Mouse (Mus musculus) cerebellum, adult 11-12 months (tissue): ENCODE results near the gene Tmem132c.

Source experiments
- DNase-seq: peaks from one replicate; pipeline ENCODE4 v3.0.0; 2022

Tmem132c gene

DNA sequence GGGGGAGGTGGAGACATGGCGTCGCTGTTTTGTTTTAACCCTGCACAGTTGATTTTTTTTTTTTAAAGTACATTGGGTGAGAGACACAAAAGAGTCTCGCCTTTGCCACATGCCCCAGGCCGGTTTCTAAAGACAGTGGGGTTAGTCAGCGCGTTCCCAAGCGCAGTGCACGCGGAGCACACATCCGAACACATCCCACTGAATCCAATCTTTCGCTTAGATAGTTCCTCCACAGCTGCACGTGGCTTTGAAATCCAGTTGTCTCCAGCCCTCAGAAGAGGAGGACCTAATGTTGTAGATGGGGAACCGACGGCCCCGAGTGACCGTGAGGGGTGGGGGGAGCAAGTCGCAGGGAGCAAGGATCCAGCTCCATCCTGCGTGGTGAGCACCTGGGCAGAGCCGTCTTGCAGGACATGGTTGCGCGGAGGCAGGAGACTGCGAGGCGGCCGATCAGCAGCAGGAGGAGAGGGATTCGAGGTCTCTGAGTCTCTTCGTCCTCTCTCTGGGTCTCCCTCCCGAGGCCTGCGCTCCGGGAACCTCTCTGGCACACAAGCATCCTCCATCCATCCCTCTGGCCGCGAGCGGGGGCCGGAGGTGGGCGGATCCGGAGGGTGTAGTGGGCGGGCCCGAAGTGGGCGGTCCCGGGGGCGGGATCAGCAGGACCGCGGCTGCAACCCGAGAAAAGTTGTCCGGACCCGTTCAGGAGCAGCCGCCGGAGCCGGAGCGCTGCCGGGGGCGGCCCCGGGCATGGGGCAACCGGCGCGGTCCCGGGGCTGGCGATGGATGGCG, at the start of gene Tmem132c:
Gene Tmem132c (plus strand): TSS at position 673 of the 789 bp plus-strand sequence.
- peak; percentile 90 for DNase-seq

DNA sequence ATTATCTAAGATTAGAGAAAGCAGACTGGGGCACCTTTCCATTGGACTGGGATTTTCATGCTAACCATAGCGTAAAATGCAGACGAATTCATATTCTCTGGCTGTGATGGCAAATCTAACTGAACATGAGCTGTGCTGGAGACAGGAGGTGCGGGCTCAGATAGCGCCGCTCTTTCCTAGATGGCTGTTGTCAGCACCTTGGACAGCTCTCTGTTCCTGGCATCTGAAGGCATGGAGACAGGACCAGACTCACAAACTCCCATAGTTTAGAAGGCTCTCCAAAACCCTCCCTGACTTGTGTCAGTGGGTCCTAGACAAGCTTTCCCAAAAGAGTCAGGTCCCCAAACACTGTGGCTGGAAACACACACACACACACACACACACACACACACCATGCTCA, 49.7 kb upstream of the Tmem132c start:
- DNase-seq, result no peak

DNA sequence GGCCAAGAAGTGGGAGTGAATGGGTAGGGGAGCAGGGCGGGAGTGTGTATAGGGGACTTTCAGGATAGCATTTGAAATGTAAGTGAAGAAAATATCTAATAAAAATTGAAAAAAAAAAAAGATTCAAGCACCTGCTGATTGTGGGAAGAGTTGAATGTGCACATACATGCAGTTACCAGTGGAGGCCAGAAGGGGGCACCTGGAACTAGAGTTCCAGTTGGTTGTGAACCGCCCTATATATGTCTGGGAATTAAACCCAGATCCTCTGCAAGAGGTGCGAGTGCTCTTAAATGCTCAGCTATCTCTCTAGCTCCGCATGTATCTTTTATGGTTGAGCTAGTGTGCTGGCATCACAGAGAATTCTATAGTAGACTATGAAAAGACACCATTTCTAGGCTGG, 42.8 kb upstream of the Tmem132c start:
- no peak for DNase-seq

DNA sequence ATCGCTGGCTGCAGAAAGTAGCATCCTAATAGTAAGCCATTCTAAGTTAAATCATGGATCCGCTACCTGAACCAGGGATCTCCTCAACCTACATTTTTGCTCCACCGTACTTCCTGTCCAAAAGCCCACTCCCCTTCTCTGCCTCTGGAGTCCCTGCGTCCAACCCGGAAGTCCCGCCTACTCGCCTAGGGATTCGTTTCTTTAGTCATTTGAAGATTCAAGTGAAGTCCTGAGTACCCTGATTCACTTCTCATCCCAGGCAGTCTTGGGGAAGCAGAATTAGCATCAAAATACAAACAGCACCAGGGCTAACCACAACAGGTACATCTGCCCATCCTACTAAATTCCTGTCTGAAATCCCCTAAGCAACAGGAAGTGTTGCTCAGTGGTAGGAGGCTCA, 36.7 kb upstream of the Tmem132c start:
- no peak for DNase-seq

DNA sequence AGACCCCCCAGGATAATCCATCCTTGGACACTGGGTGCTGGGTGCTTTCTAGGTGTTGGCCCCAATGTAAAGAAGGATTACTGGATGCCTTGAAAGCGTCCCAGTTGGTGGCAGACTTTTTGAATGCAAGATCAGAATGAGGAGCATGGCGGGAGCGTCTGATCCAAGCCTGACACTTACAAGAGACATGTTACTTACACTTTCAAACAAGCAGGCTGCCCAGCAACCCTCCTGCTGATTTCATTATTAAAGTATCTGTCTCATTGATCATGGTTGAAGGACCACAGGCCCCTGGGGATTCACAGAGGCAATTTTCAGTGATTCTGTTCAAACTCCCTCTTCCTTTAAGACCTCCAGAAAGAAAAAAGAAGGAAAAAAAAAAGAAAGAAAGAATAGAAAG, 25.2 kb upstream of the Tmem132c start:
- DNase-seq, result no peak

DNA sequence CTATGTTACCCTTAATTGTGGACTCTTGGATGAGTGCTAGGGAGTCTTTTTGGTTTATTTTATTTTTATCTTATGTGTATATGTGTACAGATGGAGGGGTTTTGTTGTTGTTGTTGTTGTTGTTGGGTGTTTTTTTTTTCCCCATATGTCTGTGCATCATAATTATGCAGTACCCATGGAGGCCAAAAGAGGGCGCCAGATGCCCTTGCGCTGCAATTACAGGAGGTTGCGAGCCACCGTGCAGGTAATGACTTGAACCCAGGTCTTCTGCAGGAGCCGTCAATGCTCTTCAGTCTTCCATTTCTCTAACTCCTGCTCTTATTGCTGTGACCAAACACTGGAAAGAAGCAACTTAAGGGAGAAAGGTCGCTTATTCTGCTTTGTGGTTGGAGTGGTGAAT, 23.9 kb upstream of the Tmem132c start:
- DNase-seq, result no peak

DNA sequence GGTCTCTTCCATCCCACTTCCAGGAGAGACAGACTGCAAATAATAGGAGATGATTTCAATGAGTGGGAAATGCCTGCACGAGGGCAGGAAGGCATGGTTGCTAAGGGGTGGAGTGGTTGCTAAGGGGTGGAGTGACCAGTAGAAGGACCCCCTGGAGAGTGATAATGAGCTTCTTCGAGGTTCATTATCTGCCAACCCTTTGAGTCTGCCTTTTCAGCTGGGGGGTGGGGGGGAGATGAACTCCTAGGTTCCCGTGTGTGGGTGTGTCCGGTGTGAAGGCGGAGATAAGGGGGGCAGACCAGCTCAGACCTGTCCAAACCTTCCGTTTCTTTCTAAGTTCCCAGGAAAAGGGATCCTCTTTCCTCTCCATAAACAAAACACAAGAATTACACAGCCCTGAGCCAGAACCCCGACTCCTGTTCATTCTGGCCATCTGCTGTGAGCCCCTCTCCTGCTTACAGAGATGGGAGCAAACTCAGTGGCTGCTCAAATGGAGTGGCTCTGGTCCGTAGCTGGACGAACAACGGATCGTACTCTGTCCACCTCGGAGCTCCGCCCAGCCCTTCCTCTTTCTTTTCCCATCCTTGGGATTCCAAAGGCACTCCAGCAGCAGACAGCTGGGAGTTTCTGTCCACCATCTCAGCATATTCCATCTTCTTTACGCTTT, 13.5 kb upstream of the Tmem132c start:
- no peak for DNase-seq

DNA sequence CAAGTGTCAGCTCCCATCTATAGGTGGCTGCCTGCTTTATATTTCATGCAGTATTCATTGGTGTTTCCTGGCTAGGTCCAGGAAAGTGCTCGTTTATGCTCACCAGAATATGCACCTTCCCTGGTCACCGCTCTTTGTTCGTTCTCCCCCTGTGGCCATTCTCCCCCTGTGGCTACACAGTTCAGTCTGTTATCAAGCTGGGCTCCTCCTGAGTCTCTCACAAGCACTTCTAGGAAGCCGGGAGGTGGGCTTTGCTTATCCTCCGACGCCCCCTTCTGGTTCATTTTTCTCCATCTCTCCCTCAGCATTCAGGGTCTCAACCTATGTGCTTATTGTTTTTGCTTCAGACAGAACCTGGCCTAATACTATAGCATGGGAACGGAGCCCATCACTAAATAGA, 6.9 kb upstream of the Tmem132c start:
- no peak for DNase-seq

DNA sequence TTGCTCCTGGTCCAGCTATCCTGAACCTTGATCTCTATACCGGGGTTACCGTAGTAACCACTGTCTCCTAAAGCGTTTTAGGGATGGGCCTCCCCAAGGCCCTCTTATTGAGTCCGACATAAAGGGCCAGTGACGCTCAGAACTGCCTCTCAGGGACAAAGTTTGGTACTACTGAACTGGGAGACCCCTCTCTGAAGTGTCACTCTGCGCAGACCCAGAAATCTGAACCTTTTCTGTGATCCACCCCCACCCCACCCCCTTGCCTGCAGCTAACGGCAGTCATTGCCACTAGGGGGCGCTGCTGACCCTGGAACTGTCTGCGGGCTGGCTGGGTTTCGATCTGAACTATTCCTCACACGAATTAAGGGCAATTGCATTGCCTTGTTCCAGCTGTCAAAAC, 6.4 kb upstream of the Tmem132c start:
- DNase-seq, result peak; percentile 69

DNA sequence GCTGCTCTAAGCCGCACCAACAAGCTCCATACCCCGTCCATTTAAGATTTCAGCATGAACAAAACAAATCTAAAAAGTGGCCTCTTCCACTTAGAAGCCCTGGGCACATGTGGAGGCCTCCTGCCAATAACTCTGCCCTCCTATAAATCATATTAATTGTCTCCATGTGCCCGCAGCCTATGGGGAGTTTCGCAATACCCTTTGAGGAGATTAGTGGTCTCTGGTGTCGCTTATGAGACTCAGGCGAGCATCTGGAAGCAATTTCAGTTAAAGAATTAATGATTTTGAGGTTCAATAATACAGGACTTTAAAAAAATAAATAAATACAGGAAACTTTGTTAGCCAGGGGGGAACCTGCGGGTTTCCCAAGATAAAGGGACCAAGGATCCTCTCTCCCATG, 1.9 kb upstream of the Tmem132c start:
- DNase-seq, result no peak

DNA sequence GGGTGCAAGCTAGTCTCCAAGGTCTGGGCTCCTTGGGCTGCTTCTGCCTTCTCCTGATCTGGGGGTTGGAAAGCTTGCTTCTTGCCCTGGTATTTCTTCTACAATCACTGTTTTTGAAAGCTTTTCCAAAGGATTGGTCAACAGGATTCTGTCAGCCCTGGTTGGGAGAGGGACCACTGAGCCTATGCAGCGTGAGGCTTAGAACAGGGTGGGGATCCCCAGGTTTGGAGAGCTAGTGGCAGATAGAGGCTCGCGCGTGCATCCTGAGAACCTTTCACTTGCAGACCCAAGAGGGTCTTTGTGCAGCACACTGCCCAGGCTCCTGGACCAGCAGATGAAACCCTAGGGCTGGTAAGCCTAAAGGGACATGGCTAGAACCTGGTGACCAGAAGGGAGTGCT, 962 bp upstream of the Tmem132c start:
- DNase-seq, result peak; percentile 39

DNA sequence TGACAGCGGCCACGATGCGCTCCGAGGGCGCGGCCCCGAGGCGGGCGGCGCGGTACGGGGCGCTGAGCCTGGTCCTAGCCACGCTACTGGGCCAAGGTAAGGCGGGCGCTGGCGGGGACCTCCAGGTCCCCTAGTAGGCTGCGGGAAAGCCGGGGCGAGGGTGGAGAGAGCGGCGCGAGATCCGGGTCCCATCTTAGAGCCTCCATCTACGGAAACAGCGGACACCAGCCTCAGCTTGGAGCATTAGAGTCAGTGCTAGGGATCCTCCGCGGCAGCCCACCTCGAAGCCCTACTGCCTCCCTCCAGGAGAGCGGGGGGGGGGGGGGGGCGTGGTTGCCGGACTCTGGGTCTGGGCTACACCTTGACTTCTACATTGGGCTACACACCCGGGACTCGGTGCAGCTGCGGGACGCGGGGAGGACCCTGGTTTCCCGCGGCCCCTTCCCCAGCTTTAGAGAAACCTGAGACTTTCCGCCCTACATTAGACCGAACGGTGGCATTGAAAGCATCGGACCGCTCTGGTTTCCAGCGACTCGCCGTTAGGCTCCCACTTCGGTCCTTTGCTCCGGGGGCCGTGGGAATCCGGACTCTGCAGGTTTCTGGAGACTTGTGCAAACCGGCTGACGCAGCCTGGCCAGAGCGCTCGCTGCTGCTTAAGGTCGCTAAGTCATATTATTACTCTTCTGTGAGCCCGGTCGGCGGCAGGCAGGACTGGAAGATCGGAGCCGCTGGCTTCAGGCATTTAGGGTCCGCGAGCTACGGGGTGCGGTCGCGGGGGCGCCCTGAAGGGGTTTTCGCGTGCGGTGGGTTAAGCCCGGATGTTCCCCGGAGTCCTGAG, 536 bp downstream of the Tmem132c start:
- peak; percentile 59 for DNase-seq

DNA sequence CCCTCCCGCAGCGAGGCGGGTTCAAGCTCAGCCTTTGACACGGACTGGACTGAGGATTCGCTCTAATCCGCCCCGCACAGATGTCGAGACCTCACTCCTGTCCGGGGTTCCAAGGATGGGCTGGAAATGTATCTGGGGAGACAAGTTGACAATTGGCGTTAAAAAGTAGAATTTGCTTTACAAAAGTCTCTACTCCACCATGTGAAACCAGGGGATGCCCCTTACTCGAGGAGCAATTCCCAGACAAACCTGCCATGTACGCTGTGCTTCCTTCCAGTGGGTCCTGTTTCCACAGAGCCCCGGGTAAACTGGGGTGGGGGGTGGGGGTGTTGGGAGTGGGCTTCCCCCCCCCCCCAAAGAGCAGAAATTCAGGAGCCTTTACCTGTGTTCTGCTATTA, 1.2 kb downstream of the Tmem132c start:
- no peak for DNase-seq

DNA sequence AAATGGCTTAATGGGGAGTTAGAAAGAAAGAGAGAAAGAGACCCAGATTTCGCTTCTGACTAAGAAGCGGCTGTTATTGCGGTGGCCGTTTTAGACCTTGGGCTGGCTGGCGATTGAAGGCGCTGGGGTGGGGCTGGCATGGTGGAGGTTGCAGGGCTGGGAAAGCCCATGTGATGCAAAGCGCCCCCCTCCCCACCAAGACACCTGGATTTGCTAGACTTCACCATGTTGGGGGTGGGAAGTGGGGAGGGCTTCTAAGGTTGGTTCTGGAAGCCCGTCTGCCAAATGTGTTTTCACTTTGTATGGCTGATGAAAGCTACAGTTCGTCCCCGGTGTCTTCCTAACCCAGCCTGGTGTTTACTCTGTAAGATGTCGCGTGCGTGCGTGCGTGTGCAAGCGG, 1.6 kb downstream of the Tmem132c start:
- DNase-seq, result peak; percentile 55

DNA sequence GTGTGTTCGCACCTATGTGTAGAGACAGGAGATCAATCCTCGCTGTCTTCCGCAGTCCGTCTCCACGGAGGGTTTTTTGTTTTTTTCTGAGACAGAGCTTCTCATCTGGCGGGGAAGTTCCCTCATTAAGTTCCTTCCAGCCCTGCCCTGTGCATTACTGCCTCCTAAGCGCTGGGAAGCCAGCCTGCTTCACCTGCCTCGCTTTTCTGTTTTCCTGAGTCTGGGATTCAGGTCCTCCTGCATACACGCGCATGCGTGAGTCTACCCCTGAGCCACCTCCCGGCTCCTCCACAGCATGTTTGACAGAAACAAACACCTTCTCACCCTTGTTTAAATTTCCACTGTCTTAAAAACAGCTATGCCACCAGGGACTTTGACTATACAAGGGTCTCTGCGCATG, 2.0 kb downstream of the Tmem132c start:
- peak; percentile 67 for DNase-seq

DNA sequence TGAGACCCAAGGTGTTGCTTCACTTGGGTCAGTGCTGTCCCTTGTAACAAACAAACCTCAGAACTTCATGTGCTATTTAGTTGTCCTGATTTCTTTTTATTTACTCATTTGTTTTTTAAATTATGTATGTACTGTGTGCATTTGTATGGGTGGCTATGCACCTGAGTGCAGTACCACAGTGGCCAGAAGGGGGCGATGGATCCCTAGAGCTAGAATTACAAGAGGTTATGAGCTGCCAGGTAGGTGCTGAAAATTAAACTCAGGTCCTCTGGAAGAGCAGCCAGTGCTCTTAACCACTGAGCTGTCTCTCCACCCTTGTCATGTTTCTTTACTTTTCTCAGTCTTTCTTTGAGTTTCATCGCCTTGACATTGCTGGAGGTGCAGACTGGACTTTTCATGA, 11.7 kb downstream of the Tmem132c start:
- DNase-seq, result no peak

DNA sequence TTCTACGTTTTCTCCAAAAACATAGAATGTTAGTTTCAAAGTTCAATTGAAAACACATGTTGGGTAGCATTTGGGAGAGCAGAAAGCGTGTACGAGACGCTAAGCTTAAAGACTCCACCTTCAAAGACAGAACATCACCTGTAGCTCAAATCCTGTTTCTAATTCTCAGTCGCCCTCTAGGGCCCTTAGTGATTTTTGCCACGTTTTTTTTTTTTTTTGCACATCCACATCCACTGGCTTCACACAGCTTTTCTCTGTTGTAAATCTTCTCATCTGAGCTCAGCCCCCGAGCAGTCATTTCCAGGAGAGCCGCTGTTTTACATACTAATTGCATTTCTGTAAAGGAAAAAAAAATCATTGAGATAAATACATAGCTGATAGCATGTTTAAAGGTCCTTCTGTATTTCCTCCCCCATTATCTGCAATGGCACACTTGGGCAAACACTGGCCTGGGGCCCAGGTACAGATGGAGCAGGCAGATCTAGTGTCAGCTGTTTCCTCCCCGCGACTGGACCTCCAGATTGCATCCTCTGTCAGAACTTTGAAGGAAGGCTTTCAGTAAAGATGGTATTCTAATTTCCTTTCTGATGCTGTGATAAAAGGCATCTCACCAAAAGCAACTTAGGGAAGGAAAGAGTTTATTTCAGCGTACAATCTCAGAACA, 15.5 kb downstream of the Tmem132c start:
- peak; percentile 69 for DNase-seq

DNA sequence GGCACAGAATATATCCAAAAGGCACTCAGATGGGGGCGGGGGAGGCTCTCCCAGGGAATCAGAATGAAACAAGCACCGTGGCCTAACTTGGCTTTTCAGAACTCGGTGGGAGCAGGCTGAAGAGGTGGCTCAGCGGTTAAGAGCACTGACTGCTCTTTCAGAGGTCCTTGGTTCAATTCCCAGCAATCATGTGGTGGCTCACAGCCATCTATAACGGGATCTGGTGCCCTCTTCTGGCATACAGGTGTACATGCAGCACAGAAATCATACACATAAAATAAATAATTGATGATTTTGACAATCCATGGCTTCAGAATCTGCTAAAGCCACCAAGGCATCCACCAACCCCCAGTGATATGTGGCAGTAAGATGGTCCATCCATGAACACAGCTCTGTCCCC, 20.5 kb downstream of the Tmem132c start:
- no peak for DNase-seq

DNA sequence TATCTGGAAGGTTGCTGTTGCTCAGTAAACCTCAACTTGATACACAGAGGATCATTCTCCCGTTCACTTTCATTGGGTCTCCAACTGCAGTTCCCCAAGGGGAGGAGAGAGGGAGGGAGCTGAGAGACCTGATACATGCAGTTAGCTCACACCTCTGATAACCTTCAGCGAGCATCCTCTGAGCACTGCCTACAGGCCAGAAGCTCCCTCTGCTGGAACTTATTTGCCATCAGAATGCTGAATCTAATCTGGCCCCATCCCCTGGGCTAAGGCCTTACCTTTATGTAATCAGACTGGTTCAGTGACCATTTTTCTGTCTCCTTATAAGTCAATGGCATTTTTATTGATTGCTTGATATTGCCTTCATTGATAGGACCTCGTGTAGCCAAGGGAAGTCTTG, 29.5 kb downstream of the Tmem132c start:
- no peak for DNase-seq

DNA sequence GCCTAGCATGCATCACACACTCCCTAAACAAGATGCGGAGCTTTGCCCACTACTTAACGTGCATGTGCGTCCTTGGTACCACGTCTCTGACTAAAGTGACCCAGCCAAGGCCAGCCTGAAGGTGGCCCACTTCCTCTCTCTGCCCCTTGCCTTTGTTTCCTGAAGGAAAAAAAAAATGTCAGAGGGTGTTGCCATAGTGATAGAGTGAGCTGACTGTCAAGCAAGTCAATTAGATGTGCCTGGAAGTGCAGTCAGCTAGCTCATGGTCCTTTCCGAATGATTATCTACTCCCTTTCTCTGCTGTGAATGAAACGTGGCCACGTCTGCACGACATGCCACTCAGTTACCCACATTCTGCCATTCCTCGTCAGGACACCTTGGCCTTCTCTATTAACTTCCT, 37.9 kb downstream of the Tmem132c start:
- DNase-seq, result no peak

DNA sequence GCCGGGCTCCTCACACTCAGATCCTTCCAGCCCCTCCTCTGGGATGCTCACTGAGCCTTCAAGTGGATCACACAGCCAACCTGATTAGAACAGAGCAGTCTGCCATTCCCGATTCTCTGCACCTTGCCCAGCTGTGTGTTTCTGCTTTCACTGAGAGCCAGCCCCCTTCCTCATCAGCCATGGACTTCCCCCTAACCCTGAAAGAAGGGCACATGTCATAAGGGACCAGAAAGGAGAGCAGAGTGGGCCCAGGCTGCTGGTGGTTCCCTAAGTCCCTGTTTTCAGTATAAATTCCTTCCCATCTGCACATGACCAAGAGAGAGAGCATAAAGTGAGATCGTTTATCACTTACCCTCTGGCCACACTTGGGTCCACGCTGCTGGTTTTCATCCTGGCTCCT, 39.6 kb downstream of the Tmem132c start:
- no peak for DNase-seq

DNA sequence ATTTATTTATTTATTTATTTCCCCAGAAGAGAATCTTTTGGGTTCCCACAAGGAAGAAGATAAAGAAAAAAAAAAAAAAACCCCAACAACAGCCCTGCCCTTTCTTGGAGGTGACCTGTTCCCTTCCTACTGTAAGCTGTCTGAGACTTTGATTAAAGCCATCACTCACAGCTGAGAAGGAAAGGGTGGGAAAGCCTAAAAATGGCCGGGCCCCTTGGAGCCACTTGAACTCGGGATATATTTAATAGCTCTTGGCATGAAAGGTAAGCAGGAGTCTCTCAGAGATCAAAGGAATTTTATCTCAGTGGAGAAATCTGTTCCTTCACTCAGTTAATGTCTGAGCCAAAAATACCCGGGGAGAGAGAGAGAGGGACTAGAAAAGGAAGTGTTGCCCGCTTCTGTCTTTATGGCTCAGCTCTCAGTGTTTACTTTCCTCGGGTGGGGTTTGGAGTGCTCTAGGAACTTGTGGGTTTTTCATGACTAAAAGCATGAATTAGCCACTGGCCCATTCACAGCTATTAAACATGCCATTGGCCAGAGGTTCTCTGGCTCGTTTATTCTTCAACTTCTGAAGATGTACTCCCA, 41.0 kb downstream of the Tmem132c start:
- no peak for DNase-seq

DNA sequence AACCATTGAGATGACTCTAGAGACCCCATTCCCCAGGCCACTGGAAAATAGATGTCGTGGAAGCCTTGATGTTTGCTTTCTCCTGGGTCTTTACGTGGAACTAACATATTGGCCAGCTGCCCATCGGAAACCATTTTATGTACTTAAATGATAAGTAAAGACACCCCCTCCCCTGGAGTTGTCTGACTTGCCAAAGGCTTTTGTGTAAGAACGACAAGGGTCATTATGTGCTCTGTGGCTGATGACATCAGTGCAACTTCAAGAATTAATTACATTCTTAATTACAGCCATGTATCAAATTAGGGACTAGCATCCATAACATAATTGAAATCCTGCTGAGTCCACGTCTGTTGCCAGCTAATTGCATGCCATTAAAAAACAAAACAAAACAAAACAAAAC, 45.3 kb downstream of the Tmem132c start:
- DNase-seq, result no peak
